Comparison of ENCODE assay signal across 22 mouse cellular contexts in genomic region chr3:108311688-108312087, GRCm38 (mm10). TPM values are rescaled to one million over a fixed set of nuclear protein-coding genes. Genes with fewer than 3 reads are reported as not detected.
DNase-seq lines count a peak whose midpoint lies in the region; ATAC-seq and TF ChIP-seq lines count a peak whose summit lies in the region.
"Had no signal": no experiment of that assay in that cellular context is flagged by ENCODE, and none has a peak within 500 bp of the region (broad histone marks: within the 10 kb centered on the region; RNA-seq: fewer than 3 reads in every experiment).

No protein-coding gene starts in this region.

- no peaks in the 10 kb centered on the region for H3K9me3 ChIP-seq in lung, embryonic 14.5 days (ENCODE audit: low read depth, low read length)
- H3K9me3 ChIP-seq: embryonic facial prominence, embryonic 13.5 days; forebrain, embryonic 12.5 days; heart, embryonic 12.5 days; hindbrain, embryonic 10.5 days; intestine, embryonic 15.5 days had no signal

- no peaks in the 10 kb centered on the region for H3K27me3 ChIP-seq in lung, embryonic 14.5 days (ENCODE audit: insufficient read depth, low read length)
- H3K27me3 ChIP-seq: CH12.LX; embryonic facial prominence, embryonic 13.5 days; forebrain, embryonic 12.5 days; heart, embryonic 12.5 days; intestine, embryonic 15.5 days; Patski had no signal

- H3K27ac ChIP-seq in lung, embryonic 14.5 days (ENCODE audit: low read depth) = no peak overlapping the region
- H3K27ac ChIP-seq: embryonic facial prominence, embryonic 13.5 days; forebrain, embryonic 12.5 days; hindbrain, embryonic 10.5 days; hindbrain, embryonic 14.5 days; intestine, embryonic 15.5 days had no signal

- peak; percentile 18 for ATAC-seq in lung, embryonic 14.5 days (ENCODE audit: insufficient read depth)
- ATAC-seq: activated CD4-positive, CD25-positive, alpha-beta regulatory T cell, adult 4 months; forebrain, embryonic 16.5 days had no signal

- peak; percentile 42 for DNase-seq in adrenal gland, postnatal 14 days
- no peak for DNase-seq in adrenal gland, adult 18-20 months (ENCODE audit: low spot score in 2 of 2)
- DNase-seq in heart, adult 18-20 months = peak; percentile 37 to 63
- DNase-seq in heart, postnatal 4 days = no peak
- DNase-seq in lung, embryonic 14.5 days = no peak
- DNase-seq in lung, postnatal 10 days = no peak
- no peak for DNase-seq in layer of hippocampus, adult 9-11 months
- DNase-seq: cerebellum, adult 18-20 months; cerebellum, adult 9-11 months; cerebellum, postnatal 36 days; kidney, adult 18-20 months had no signal

- TF ChIP-seq CTCF in lung, embryonic 14.5 days (IDR thresholded peaks at IDR 0.05; ENCODE audit: low read depth) = no peak

- WGBS in lung, embryonic 14.5 days = 37% methylated on average over 4 of the region's 4 CpGs

- no peaks in the 10 kb centered on the region for H3K4me1 ChIP-seq in lung, embryonic 14.5 days (ENCODE audit: insufficient read depth)
- H3K4me1 ChIP-seq: intestine, embryonic 15.5 days had no signal

- H3K9ac ChIP-seq in lung, embryonic 14.5 days = no peak overlapping the region
- H3K9ac ChIP-seq: embryonic facial prominence, embryonic 13.5 days; forebrain, embryonic 12.5 days; heart, embryonic 12.5 days; hindbrain, embryonic 14.5 days; intestine, embryonic 15.5 days had no signal

- peaks cover 17% of the 10 kb centered on the region for H3K36me3 ChIP-seq in lung, embryonic 14.5 days (ENCODE audit: insufficient read depth)
- H3K36me3 ChIP-seq: embryonic facial prominence, embryonic 13.5 days; intestine, embryonic 15.5 days had no signal

- H3K4me3 ChIP-seq in lung, embryonic 14.5 days (ENCODE audit: low read depth, low read length) = no peak overlapping the region
- H3K4me3 ChIP-seq: embryonic facial prominence, embryonic 13.5 days; forebrain, embryonic 12.5 days; heart, embryonic 12.5 days; hindbrain, embryonic 10.5 days; intestine, embryonic 15.5 days had no signal

- H3K4me2 ChIP-seq in lung, embryonic 14.5 days = no peak overlapping the region
- H3K4me2 ChIP-seq: embryonic facial prominence, embryonic 13.5 days; forebrain, embryonic 12.5 days; heart, embryonic 12.5 days; hindbrain, embryonic 14.5 days; intestine, embryonic 15.5 days had no signal

RNA-seq across cellular contexts. Expression of gene Sort1, which starts 27.8 kb away (rescaled TPM):
- total RNA-seq in adrenal gland, postnatal 14 days (2021) = 42.0 and 45.7 TPM in 2 replicates
- 10 to 100 TPM; 41.3 to 72.6 TPM for total RNA-seq in adrenal gland, adult 18-20 months (2021)
- total RNA-seq in heart, adult 18-20 months (2021) = 10 to 100 TPM; 18.1 to 25.7 TPM
- 10 to 100 TPM; 28.9 to 32.3 TPM for total RNA-seq in heart, postnatal 4 days (2021)
- 32.7 and 33.2 TPM in 2 replicates for polyA plus RNA-seq in lung, embryonic 14.5 days (2014; fragmentation: Nextera tagmentation; extraction: Ambion mirVana)

RNA-seq across cellular contexts. Expression of gene Mybphl, which starts 53.0 kb away (rescaled TPM):
- total RNA-seq in adrenal gland, postnatal 14 days (2021) = not detected in 2 replicates
- not detected for total RNA-seq in adrenal gland, adult 18-20 months (2021)
- 10 to 100 TPM; 49.7 to 55.1 TPM for total RNA-seq in heart, adult 18-20 months (2021)
- total RNA-seq in heart, postnatal 4 days (2021) = 10 to 100 TPM; 44.7 to 57.2 TPM
- polyA plus RNA-seq in lung, embryonic 14.5 days (2014; fragmentation: Nextera tagmentation; extraction: Ambion mirVana) = 0.75 and 4.7 TPM in 2 replicates
- total RNA-seq: CH12.LX; gastrocnemius, postnatal 4 days had no signal
- polyA plus RNA-seq: activated CD4-positive, CD25-positive, alpha-beta regulatory T cell, adult 4 months; embryonic facial prominence, embryonic 13.5 days; hindbrain, embryonic 10.5 days; intestine, embryonic 15.5 days; Patski had no signal

RNA-seq across cellular contexts. Expression of gene Psma5, which starts 55.0 kb away (rescaled TPM):
- total RNA-seq in adrenal gland, postnatal 14 days (2021) = 83.9 and 86.4 TPM in 2 replicates
- total RNA-seq in adrenal gland, adult 18-20 months (2021) = 10 to 100 TPM; 79.4 to 84.3 TPM
- 10 to 100 TPM; 55.0 to 59.5 TPM for total RNA-seq in heart, adult 18-20 months (2021)
- total RNA-seq in heart, postnatal 4 days (2021) = 10 to 100 TPM; 77.4 to 81.8 TPM
- polyA plus RNA-seq in lung, embryonic 14.5 days (2014; fragmentation: Nextera tagmentation; extraction: Ambion mirVana) = 320 and 323 TPM in 2 replicates

Comparison
In these comparisons a context has a peak if more than half of its experiments do, and no peak if none do; other contexts are left out.
1. DNase-seq: peak in adrenal gland, postnatal 14 days (single experiment) and heart, adult 18-20 months (2 of 2); none in adrenal gland, adult 18-20 months (0 of 2), heart, postnatal 4 days (single experiment), lung, embryonic 14.5 days (single experiment), lung, postnatal 10 days (single experiment) and layer of hippocampus, adult 9-11 months (single experiment).
2. RNA of gene Mybphl, which starts 53.0 kb away (total RNA-seq): 44.7 to 57.2 TPM in heart, postnatal 4 days and 49.7 to 55.1 TPM in heart, adult 18-20 months; not detected in adrenal gland, postnatal 14 days and not detected in adrenal gland, adult 18-20 months; every median in the first group is over 10 times any median in the second.